Mouse (Mus musculus) liver, postnatal 0 days (tissue): Measurements from ENCODE around the gene Sgpp1. TPM values are rescaled to one million over a fixed set of nuclear protein-coding genes. Genes with fewer than 3 reads are reported as not detected.

Source experiments
- ATAC-seq: fragments of 200-750 bp; cut with Nextera tagmentation; 2 replicates; pipeline ENCODE4 v1.8.0; 2017; ENCODE audit warnings: mild to moderate bottlenecking, moderate library complexity
- DNase-seq: peaks from one replicate; pipeline ENCODE4 v3.0.0-alpha.2; 2016
- H3K27ac ChIP-seq: fragments of 300-500 bp; sonication (generic); 2 replicates; pipeline ENCODE4 v1.5.1; 2014; ENCODE audit warnings: antibody characterized with exemption, moderate library complexity, mild to moderate bottlenecking, low read depth
- H3K27me3 ChIP-seq: fragments of 300-500 bp; sonication (generic); 2 replicates; pipeline ENCODE4 v1.6.1; 2014; ENCODE audit warnings: low read length, control low read depth, mixed read lengths; ENCODE audit not compliant: insufficient read depth
- H3K36me3 ChIP-seq: fragments of 300-500 bp; sonication (generic); replicated peaks from 2 replicates; pipeline ENCODE4 v1.6.1; 2014; ENCODE audit warnings: mild to moderate bottlenecking, control low read depth, low read length, moderate library complexity, mixed read lengths; ENCODE audit not compliant: insufficient read depth
- H3K4me1 ChIP-seq: fragments of 300-500 bp; sonication (generic); 2 replicates; pipeline ENCODE4 v1.6.1; 2014; ENCODE audit warnings: antibody characterized with exemption, mild to moderate bottlenecking, control low read depth; ENCODE audit not compliant: insufficient read depth
- H3K4me2 ChIP-seq: fragments of 300-500 bp; sonication (generic); 2 replicates; pipeline ENCODE4 v1.6.1; 2014; ENCODE audit warnings: low read depth, mild to moderate bottlenecking, low read length, moderate library complexity, mixed read lengths
- H3K4me3 ChIP-seq: fragments of 300-500 bp; sonication (generic); 2 replicates; pipeline ENCODE4 v1.5.1; 2014; ENCODE audit warnings: low read depth, low read length
- H3K9ac ChIP-seq: fragments of 300-500 bp; sonication (generic); replicated peaks from 2 replicates; pipeline ENCODE4 v1.6.1; 2014; ENCODE audit warnings: mild to moderate bottlenecking, moderate library complexity
- H3K9me3 ChIP-seq: fragments of 300-500 bp; sonication (generic); 2 replicates; pipeline ENCODE4 v1.6.1; 2016; ENCODE audit warnings: mild to moderate bottlenecking, control low read depth, low read length, mixed read lengths
- CTCF ChIP-seq: sonication (generic); IDR thresholded peaks from 2 replicates; pipeline ENCODE4 v1.5.1; 2016; ENCODE audit warnings: antibody characterized with exemption, low read depth
- EP300 ChIP-seq: IDR thresholded peaks from 2 replicates; pipeline ENCODE4 v1.6.1; 2016; ENCODE audit warnings: antibody characterized with exemption, low read depth, mild to moderate bottlenecking
- WGBS: fragments of 180-500 bp; shearing (Covaris S2); extraction: QIAGEN DNeasy Blood & Tissue Kit; methylation state at CpG from one replicate; pipeline ENCODE4 v1.1.7; 2014; ENCODE audit not compliant: insufficient replicate concordance; 5-methylcytosine and 5-hydroxymethylcytosine counted together
- polyA plus RNA-seq: library from polyadenylated mRNA; unstranded; fragments of >200 nt; fragmentation: Nextera tagmentation; extraction: Ambion mirVana; gene quantifications from 2 replicates; pipeline ENCODE4 v1.2.1, GENCODE M21; 2015

Sgpp1 gene
- polyA plus RNA-seq, 1 experiment from 2014 or later, result 13.8 TPM

DNA sequence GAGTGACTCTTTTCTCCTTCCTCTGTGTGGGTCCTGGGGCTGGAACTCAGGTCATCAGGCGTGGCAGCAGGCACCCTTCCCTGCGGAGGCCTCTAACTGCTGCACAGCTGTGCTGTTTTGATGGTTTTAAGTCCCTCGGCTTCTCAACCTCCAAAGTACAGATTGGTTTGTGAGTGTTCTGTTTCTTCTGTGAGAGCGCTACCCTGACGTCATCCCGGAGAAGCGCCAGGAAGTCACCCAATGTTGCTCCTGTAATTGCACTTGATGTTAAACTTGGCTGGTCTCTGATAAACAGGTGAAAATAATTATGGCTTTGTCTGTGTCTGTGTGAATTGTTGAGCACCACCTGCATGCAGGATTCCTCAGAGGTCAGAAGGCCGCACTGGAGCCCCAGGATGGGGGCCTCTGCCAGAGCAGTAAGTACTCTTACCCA is 31.4 kb upstream of the Sgpp1 start:
- DNase-seq (no peak), ATAC-seq (no peak)
- TF ChIP-seq EP300 (no peak), CTCF (no peak)
- H3K4me3 ChIP-seq, result no peak overlapping the region
- WGBS, result 55% methylated on average over 8 of the region's 8 CpGs
- no peaks in the 10 kb centered on the region for H3K27me3 ChIP-seq
- H3K4me2 ChIP-seq, result no peak overlapping the region
- no peak overlapping the region for H3K9ac ChIP-seq
- H3K27ac ChIP-seq, result peak overlapping the region; percentile 22; the same call in 1 of the 2 replicates
- H3K4me1 ChIP-seq, result no peaks in the 10 kb centered on the region
- no peaks in the 10 kb centered on the region for H3K36me3 ChIP-seq
- H3K9me3 ChIP-seq, result no peaks in the 10 kb centered on the region

DNA sequence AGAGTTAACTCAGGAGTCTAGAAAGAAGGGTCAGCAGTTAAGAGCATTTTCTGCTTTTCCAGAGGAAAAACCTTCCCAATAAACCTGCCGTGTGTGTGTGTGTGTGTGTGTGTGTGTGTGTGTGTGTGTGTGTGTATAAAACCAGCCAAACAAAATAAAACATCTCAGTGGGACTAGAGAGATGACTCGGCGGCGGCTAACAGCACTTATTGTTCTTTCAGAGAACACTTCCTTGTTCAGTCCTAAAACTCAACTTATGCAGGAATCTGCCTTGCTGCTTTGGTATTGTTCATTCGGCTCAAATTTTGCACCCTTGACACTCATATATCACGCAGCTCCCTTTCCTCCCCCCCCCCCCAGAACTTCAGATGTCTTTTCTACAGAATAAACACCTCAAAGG is 30.9 kb upstream of the Sgpp1 start:
- Histone ChIP-seq H3K9me3 (no peaks in the 10 kb centered on the region), H3K9ac (no peak overlapping the region), H3K4me2 (0 out of 2 replicates have a peak overlapping the region, but pooled peaks have one; percentile 19), H3K36me3 (no peaks in the 10 kb centered on the region), H3K4me3 (no peak overlapping the region), H3K27ac (peak overlapping the region; percentile 22; the same call in 1 of the 2 replicates), H3K27me3 (no peaks in the 10 kb centered on the region), H3K4me1 (no peaks in the 10 kb centered on the region)
- ATAC-seq (no peak), DNase-seq (no peak)
- WGBS, result 49% methylated on average over 6 of the region's 6 CpGs
- TF ChIP-seq CTCF, result no peak

GRCm38 (mm10) chr12:75765751-75766150 is 30.2 kb upstream of the Sgpp1 start:
- H3K27me3 ChIP-seq, result no peaks in the 10 kb centered on the region
- ATAC-seq (0 out of 2 replicates have a peak, but pooled peaks have one; percentile 12), DNase-seq (no peak)
- no peak overlapping the region for H3K9ac ChIP-seq
- no peaks in the 10 kb centered on the region for H3K36me3 ChIP-seq
- TF ChIP-seq EP300, result no peak
- no peak for TF ChIP-seq CTCF
- no peaks in the 10 kb centered on the region for H3K4me1 ChIP-seq
- peak overlapping the region; percentile 46; the same call in 1 of the 2 replicates for H3K27ac ChIP-seq
- WGBS, result 29% methylated on average over 3 of the region's 3 CpGs
- H3K4me2 ChIP-seq, result peak overlapping the region; percentile 19
- H3K4me3 ChIP-seq, result no peak overlapping the region
- no peaks in the 10 kb centered on the region for H3K9me3 ChIP-seq

DNA sequence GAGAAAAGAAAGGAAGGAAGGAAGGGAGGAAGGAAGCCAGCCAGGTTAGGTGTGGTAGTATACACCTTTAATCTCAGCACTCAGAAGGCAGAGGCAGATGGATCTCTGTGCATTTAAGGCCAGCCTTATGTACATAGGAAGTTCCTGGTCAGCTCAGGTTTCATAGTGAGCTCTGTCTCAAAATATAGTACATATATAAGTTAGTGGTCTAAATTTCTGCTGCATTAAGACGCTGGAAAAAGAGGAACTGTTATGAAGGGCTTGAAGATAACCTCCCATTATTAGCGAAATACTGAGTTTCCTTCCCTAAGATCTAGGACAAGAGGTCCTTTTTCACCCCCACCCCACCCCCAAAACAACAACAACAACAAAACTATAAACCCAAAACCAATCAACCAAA is 20.9 kb upstream of the Sgpp1 start:
- no peaks in the 10 kb centered on the region for H3K4me1 ChIP-seq
- H3K9ac ChIP-seq, result no peak overlapping the region
- WGBS, result 44% methylated on average over 2 of the region's 2 CpGs
- H3K36me3 ChIP-seq, result no peaks in the 10 kb centered on the region
- no peak overlapping the region for H3K4me2 ChIP-seq
- DNase-seq, result no peak
- H3K27ac ChIP-seq, result no peak overlapping the region
- no peak overlapping the region for H3K4me3 ChIP-seq
- no peak for ATAC-seq
- H3K27me3 ChIP-seq, result no peaks in the 10 kb centered on the region
- TF ChIP-seq CTCF (no peak), EP300 (no peak)
- H3K9me3 ChIP-seq, result no peaks in the 10 kb centered on the region

DNA sequence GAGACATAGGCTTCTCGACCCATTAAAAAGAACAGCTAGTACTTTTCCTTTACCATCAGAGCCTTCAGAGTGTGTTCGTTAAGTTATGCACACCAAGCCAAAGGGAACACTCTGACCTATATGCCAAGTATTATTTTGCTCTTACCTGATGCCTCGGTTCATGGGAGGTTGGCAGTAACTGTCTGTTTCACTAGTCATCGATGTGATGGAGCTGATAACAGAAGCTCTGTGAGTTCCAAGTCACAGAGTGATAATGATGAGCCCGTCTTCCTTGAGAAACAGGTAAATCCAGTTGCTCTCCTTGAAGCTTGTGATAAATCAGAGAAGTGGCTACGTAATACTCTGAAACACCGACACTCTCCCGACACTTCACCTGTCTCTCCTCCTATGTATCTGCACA is 18.2 kb upstream of the Sgpp1 start:
- Histone ChIP-seq H3K9me3 (no peaks in the 10 kb centered on the region), H3K27ac (no peak overlapping the region), H3K27me3 (no peaks in the 10 kb centered on the region), H3K36me3 (no peaks in the 10 kb centered on the region), H3K4me2 (no peak overlapping the region), H3K4me1 (no peaks in the 10 kb centered on the region), H3K9ac (no peak overlapping the region), H3K4me3 (no peak overlapping the region)
- ATAC-seq, result no peak
- no peak for DNase-seq
- WGBS, result 83% methylated on average over 8 of the region's 8 CpGs
- TF ChIP-seq CTCF, result no peak
- no peak for TF ChIP-seq EP300

GRCm38 (mm10) chr12:75752077-75752476 is 16.5 kb upstream of the Sgpp1 start:
- H3K4me3 ChIP-seq, result no peak overlapping the region

GRCm38 (mm10) chr12:75748574-75748973 is 13.0 kb upstream of the Sgpp1 start:
- WGBS, result 77% methylated on average over 4 of the region's 4 CpGs
- DNase-seq, result no peak
- Histone ChIP-seq H3K4me3 (no peak overlapping the region), H3K4me1 (no peaks in the 10 kb centered on the region; the same call in 1 of the 2 replicates), H3K9me3 (no peaks in the 10 kb centered on the region), H3K4me2 (no peak overlapping the region), H3K36me3 (no peaks in the 10 kb centered on the region), H3K9ac (no peak overlapping the region), H3K27ac (no peak overlapping the region), H3K27me3 (no peaks in the 10 kb centered on the region)
- ATAC-seq, result no peak
- TF ChIP-seq CTCF, result no peak
- no peak for TF ChIP-seq EP300

More at GRCm38 (mm10) chr12:75752077-75752476, 16.5 kb upstream of the Sgpp1 start:
- no peak overlapping the region for H3K9ac ChIP-seq
- H3K36me3 ChIP-seq, result no peaks in the 10 kb centered on the region
- 45% methylated on average over 3 of the region's 3 CpGs for WGBS
- H3K4me1 ChIP-seq, result no peaks in the 10 kb centered on the region
- ATAC-seq (no peak), DNase-seq (no peak)
- no peak overlapping the region for H3K4me2 ChIP-seq
- H3K27ac ChIP-seq, result no peak overlapping the region
- H3K9me3 ChIP-seq, result no peaks in the 10 kb centered on the region
- TF ChIP-seq EP300 (0 out of 2 replicates have a peak, but pooled peaks have one; percentile 14), CTCF (no peak)
- no peaks in the 10 kb centered on the region for H3K27me3 ChIP-seq
